Mouse (Mus musculus): Measurements from ENCODE around the gene Vmn2r110. TPM values are rescaled to one million over a fixed set of nuclear protein-coding genes. Genes with fewer than 3 reads are reported as not detected.

Vmn2r110 gene
- total RNA-seq (2021) = not detected in 2 replicates
- long read RNA-seq, experiment 1 = 0 reads
- long read RNA-seq, experiment 2 = 0 reads

DNA sequence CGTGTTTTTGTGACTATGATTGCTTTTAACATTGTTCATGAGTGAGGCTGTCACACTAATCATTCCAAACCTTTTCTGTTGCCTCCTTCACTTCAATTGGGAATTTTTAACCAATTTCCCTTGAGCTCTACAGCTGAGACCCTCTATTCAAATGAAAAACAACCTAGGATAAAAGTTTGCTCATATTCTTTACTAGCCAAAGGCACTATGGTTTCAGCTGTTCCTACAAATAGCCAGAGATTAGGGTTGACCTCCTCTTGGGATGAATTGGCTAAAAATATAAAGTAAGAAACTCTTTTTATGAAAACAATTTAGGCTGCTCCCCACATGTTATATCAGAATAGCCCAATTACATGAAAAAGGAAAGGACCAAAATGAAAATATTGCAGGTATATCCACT, at the start of gene Vmn2r110:
TSS of gene Vmn2r110 (minus strand) at position 101 of the 400 bp plus-strand sequence.
- DNase-seq = no peak

DNA sequence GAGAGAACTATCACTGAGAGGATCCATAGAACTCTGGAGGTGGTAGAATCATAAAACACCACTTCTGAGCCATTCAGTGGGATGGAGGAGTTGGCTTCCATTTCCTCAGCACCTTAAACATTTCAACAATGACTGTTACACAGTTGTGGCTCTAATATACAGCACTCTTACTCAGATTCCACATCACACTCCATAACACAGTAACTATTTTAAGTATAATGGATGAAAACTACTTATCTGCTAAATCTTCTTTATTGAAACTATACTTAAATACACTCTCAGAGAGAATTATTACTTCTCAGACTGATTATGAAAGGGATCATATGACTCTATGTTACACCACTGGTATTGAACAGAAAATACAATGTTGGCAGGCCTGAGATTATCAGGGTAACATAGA, 28.6 kb upstream of the Vmn2r110 start, which contains the start of gene Fpr-rs3:
TSS of gene Fpr-rs3 (minus strand) at position 101 of the 400 bp plus-strand sequence.
- DNase-seq = no peak

DNA sequence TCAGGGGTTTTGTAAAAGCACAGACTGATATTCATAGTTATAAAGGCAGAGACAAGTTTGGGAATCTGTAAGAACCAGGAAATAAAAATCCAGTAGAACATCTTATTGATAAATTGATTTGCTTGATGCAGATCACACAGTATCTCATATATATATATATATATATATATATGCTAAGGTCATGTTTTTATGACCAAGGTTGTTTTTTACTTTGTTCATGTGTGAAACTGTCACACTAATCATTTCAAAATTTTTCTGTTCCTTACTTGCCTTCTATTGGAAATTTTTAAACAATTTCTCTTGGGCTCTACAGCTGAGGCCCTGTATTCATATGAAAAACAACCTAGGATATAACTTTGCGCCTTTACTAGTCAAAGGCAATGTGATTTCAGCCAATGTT, 31.6 kb downstream of the Vmn2r110 start, which contains the start of gene Vmn2r109:
TSS of gene Vmn2r109 (minus strand) at position 101 of the 400 bp plus-strand sequence.
- DNase-seq = no peak

Other genes starting within 250 kb of the Vmn2r110 start
- gene Vmn1r224, start 182.3 kb downstream of the Vmn2r110 start, total RNA-seq (2021) = not detected in 2 replicates
- gene Vmn2r108, start 115.1 kb downstream of the Vmn2r110 start, total RNA-seq (2021) = not detected in 2 replicates
- gene Vmn1r225, start 98.3 kb downstream of the Vmn2r110 start, total RNA-seq (2021) = not detected in 2 replicates
- not detected in 2 replicates for gene Vmn2r109, start 31.7 kb downstream of the Vmn2r110 start, total RNA-seq (2021)
- gene Fpr-rs3, start 28.5 kb upstream of the Vmn2r110 start, total RNA-seq (2021) = not detected in 2 replicates
- gene Vmn1r226, start 86.4 kb upstream of the Vmn2r110 start, total RNA-seq (2021) = not detected in 2 replicates
- not detected in 2 replicates for gene Vmn1r227, start 133.4 kb upstream of the Vmn2r110 start, total RNA-seq (2021)
- not detected in 2 replicates for gene Vmn1r228, start 189.7 kb upstream of the Vmn2r110 start, total RNA-seq (2021)
- not detected in 2 replicates for gene Vmn1r229, start 215.1 kb upstream of the Vmn2r110 start, total RNA-seq (2021)
- not detected in 2 replicates for gene Vmn1r230, start 244.0 kb upstream of the Vmn2r110 start, total RNA-seq (2021)

All from adrenal gland, postnatal 14 days (tissue).